Mouse (Mus musculus) liver, embryonic 14.5 days (tissue): ENCODE results near the gene Gm47841. TPM values are rescaled to one million over a fixed set of nuclear protein-coding genes. Genes with fewer than 3 reads are reported as not detected.

ENCODE experiments used
- ATAC-seq: fragments of 200-750 bp; cut with Nextera tagmentation; 2 replicates; pipeline ENCODE4 v1.8.0; 2017; ENCODE audit warnings: moderate number of reproducible peaks, mild to moderate bottlenecking, moderate library complexity; ENCODE audit not compliant: insufficient read depth
- DNase-seq, 3 experiments: peaks; one replicate each; pipeline ENCODE4 v3.0.0-alpha.2; 2012 to 2013; ENCODE audit warnings: low read depth in 3 of 3, low spot score in 3 of 3
- H3K27ac ChIP-seq: fragments of 300-500 bp; sonication (generic); 2 replicates; pipeline ENCODE4 v1.5.1; 2014; ENCODE audit warnings: moderate library complexity, mild to moderate bottlenecking, control low read depth, inconsistent platforms
- H3K27me3 ChIP-seq: fragments of 300-500 bp; sonication (generic); 2 replicates; pipeline ENCODE4 v1.6.1; 2014; ENCODE audit warnings: mild to moderate bottlenecking, low read length, moderate library complexity; ENCODE audit not compliant: control insufficient read depth, insufficient read depth
- H3K36me3 ChIP-seq: fragments of 300-500 bp; sonication (generic); replicated peaks from 2 replicates; pipeline ENCODE4 v1.6.1; 2014; ENCODE audit warnings: low read depth; ENCODE audit not compliant: control insufficient read depth, insufficient read depth
- H3K4me1 ChIP-seq, 2 experiments: fragments of 200-500 bp in 1 of 2; fragments of 300-500 bp in 1 of 2; sonication (generic) in 1 of 2; replicated peaks; 2 replicates each; pipeline ENCODE4 v1.6.1; 2012 to 2014; ENCODE audit warnings: antibody characterized with exemption in 1 of 2, inconsistent platforms in 1 of 2, low read length in 1 of 2; ENCODE audit not compliant: control insufficient read depth in 2 of 2, insufficient read depth in 2 of 2
- H3K4me2 ChIP-seq: fragments of 300-500 bp; sonication (generic); 2 replicates; pipeline ENCODE4 v1.6.1; 2014; ENCODE audit warnings: low read depth, mild to moderate bottlenecking, control low read depth, moderate library complexity
- H3K4me3 ChIP-seq, 2 experiments: fragments of 200-500 bp in 1 of 2; fragments of 300-500 bp in 1 of 2; sonication (generic) in 1 of 2; 2 replicates each; pipeline ENCODE4 v1.5.1; 2012 to 2014; ENCODE audit warnings: low read depth in 2 of 2, low read length in 2 of 2, mild to moderate bottlenecking in 2 of 2, control low read depth in 1 of 2, inconsistent platforms in 1 of 2, moderate library complexity in 1 of 2; ENCODE audit not compliant: insufficient read depth in 1 of 2
- H3K9ac ChIP-seq: fragments of 300-500 bp; sonication (generic); replicated peaks from 2 replicates; pipeline ENCODE4 v1.6.1; 2014; ENCODE audit warnings: mild to moderate bottlenecking, control low read depth, moderate library complexity
- H3K9me3 ChIP-seq: fragments of 300-500 bp; sonication (generic); 2 replicates; pipeline ENCODE4 v1.6.1; 2016; ENCODE audit warnings: low read length, mixed read lengths; ENCODE audit not compliant: control insufficient read depth
- CTCF ChIP-seq: IDR thresholded peaks from 2 replicates; pipeline ENCODE4 v1.5.1; 2016; ENCODE audit warnings: antibody characterized with exemption, low read depth, control low read depth
- EP300 ChIP-seq: IDR thresholded peaks from 2 replicates; pipeline ENCODE4 v1.6.1; 2016; ENCODE audit warnings: antibody characterized with exemption, low read depth
- WGBS: fragments of 180-500 bp; shearing (Covaris S2); extraction: QIAGEN DNeasy Blood & Tissue Kit; methylation state at CpG from one replicate; pipeline ENCODE4 v1.1.7; 2014; ENCODE audit not compliant: insufficient replicate concordance; 5-methylcytosine and 5-hydroxymethylcytosine counted together
- polyA plus RNA-seq, 2 experiments: library from polyadenylated mRNA; depleted of rRNA in 1 of 2; stranded (reverse) in 1 of 2; unstranded in 1 of 2; fragments of >200 nt; fragmentation: Nextera tagmentation in 1 of 2; extraction: Ambion mirVana in 1 of 2; gene quantifications; 2 replicates each; pipeline versions ENCODE4 v1.2.1 to v1.2.3; 2012 to 2014

Gene Gm47841
- polyA plus RNA-seq, 2 experiments: not detected

DNA sequence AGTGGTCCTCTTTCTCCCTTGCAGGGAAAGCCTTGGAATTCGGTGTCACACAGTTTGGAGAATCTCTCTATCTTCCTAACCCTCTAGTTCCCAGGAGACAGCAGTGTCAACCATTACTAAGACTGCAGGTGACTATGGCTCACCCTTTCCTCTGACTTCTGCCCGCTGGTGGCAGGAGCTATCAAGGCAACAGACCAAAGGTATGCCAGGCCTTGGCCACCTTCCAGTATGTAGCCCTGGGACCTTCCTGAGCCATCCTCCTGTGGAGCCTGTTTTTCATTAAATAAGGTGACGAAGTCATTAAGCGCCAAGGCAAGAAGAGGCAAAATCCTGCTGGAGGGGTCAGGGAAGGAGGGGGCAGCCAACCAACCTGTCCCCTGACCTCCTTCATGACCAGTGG is 28.0 kb upstream of the Gm47841 start:
- no peak overlapping the region for H3K27ac ChIP-seq
- peaks cover 38% of the 10 kb centered on the region for H3K27me3 ChIP-seq
- no peak overlapping the region for H3K4me2 ChIP-seq
- peaks cover 0 to 4% of the 10 kb centered on the region in 2 experiments; a peak in 1 of 4 replicates for H3K4me1 ChIP-seq
- TF ChIP-seq EP300 (no peak), CTCF (no peak)
- WGBS: 60% methylated on average over 4 of the region's 4 CpGs
- no peak overlapping the region for H3K4me3 ChIP-seq
- H3K9me3 ChIP-seq: no peaks in the 10 kb centered on the region
- H3K9ac ChIP-seq: no peak overlapping the region
- ATAC-seq: no peak
- no peaks in the 10 kb centered on the region for H3K36me3 ChIP-seq
- DNase-seq: no peak

DNA sequence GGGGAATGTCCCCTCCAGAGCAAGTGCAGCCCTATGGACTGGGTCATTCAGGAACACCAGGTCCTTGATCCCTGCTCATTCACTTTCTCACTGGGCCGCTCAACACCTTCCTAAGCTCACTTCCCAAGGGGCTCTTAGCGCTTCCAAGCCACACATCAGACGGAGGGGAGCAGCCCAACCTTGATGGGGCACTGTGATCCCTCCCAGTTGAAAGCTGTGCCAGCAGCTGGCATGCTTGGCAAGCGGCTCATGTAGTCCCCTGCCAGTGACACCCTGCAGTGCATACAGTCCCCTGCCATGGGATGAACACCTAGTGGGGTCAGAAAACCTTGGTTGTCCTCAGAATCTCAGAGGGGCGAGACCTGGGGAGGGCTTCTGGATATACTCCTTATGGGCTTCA is 26.9 kb upstream of the Gm47841 start:
- Histone ChIP-seq H3K4me1 (peaks cover 0 to 6% of the 10 kb centered on the region in 2 experiments; a peak in 1 of 4 replicates), H3K9me3 (no peaks in the 10 kb centered on the region), H3K4me3 (no peak overlapping the region), H3K4me2 (no peak overlapping the region), H3K27ac (no peak overlapping the region), H3K9ac (no peak overlapping the region), H3K36me3 (no peaks in the 10 kb centered on the region), H3K27me3 (peaks cover 33% of the 10 kb centered on the region)
- WGBS: 53% methylated on average over 5 of the region's 5 CpGs
- DNase-seq (no peak), ATAC-seq (no peak)
- TF ChIP-seq EP300: no peak
- TF ChIP-seq CTCF: no peak

DNA sequence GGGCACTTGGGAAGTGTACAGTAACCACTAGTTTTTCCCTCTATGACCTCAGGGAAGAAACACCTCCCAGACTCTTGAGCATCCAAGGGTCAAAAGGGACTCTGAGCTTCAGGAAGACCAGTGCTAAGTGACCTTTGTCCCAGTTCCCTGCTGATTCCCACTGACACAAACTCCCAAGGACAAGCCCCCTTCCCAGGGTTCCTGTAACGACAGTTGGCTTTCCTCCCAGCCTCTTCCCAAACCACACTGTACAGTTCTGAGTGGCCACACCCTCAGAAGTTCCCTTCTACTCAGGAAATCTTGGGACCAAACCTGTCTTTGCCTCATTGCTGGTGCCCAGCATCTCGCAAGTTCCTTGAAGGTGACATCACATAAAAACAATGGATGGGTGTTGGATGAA is 25.5 kb upstream of the Gm47841 start:
- DNase-seq (no peak), ATAC-seq (no peak)
- WGBS: 26% methylated on average over 2 of the region's 2 CpGs
- no peaks in the 10 kb centered on the region for H3K36me3 ChIP-seq
- no peak overlapping the region for H3K4me2 ChIP-seq
- no peak overlapping the region for H3K4me3 ChIP-seq
- peaks cover 0 to 6% of the 10 kb centered on the region in 2 experiments; a peak in 1 of 4 replicates for H3K4me1 ChIP-seq
- H3K9ac ChIP-seq: no peak overlapping the region
- peaks cover 20% of the 10 kb centered on the region for H3K27me3 ChIP-seq
- no peak overlapping the region for H3K27ac ChIP-seq
- TF ChIP-seq CTCF (no peak), EP300 (no peak)
- H3K9me3 ChIP-seq: no peaks in the 10 kb centered on the region

DNA sequence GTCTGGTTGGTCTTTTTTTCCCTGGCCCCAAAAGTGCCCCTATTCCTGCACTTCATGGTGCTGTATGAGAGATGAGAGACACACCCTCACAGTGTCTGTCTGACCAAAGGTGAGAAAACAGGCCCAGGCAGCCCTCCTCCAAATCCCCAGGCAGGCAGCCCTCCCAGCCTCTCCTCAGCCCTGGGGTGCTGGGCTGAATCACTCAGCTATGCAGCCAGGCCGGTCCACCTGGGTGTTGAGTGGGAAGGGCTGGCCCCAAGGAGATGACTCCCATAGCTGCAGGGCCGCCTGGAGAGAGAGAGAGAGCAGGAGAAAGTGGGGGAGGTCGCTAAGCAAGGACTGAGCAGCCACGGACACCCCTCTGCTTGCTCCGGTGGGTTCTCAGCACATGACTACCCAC is 23.6 kb upstream of the Gm47841 start:
- TF ChIP-seq EP300: no peak
- no peak for TF ChIP-seq CTCF
- no peak overlapping the region for H3K4me2 ChIP-seq
- WGBS: 44% methylated on average over 5 of the region's 5 CpGs
- H3K36me3 ChIP-seq: no peaks in the 10 kb centered on the region
- no peak for DNase-seq
- H3K9me3 ChIP-seq: no peaks in the 10 kb centered on the region
- H3K27me3 ChIP-seq: peaks cover 3% of the 10 kb centered on the region; the same call in 1 of the 2 replicates
- ATAC-seq: no peak
- H3K4me1 ChIP-seq: peaks cover 0 to 6% of the 10 kb centered on the region in 2 experiments; a peak in 1 of 4 replicates
- no peak overlapping the region for H3K27ac ChIP-seq
- H3K9ac ChIP-seq: no peak overlapping the region
- no peak overlapping the region for H3K4me3 ChIP-seq

DNA sequence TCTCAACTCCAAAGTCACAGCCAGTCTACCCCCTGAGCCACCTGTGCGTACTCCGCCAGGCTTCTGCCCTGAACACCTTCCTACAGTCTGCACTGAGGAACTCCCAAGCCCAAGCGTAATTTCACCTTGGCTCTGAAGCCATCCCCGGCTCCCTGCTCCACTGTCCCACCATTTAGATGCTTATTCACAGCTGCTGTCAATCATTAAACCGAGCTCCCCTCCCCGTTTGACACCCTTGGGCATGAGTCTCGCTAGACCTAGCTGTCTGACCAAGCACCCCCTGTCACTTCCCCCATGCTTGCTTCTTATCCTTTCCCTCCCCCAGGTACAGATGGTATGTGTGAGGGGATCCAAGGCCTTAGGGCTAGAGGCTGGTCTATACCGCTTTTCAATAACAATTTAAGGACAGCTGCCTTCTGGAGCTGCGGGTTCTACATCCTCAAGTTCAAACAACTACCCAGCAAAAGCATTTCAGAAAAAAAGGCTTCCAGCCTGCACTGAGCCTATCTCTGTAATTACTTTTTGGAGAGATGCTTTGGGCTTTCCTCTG is 22.5 kb upstream of the Gm47841 start:
- no peak overlapping the region for H3K4me2 ChIP-seq
- H3K4me1 ChIP-seq: peaks cover 0 to 6% of the 10 kb centered on the region in 2 experiments; a peak in 1 of 4 replicates
- no peaks in the 10 kb centered on the region for H3K36me3 ChIP-seq
- no peak overlapping the region for H3K9ac ChIP-seq
- ATAC-seq: no peak
- H3K4me3 ChIP-seq: no peak overlapping the region
- no peaks in the 10 kb centered on the region for H3K27me3 ChIP-seq
- H3K27ac ChIP-seq: no peak overlapping the region
- no peaks in the 10 kb centered on the region for H3K9me3 ChIP-seq
- 41% methylated on average over 9 of the region's 9 CpGs for WGBS
- no peak for DNase-seq
- TF ChIP-seq EP300: no peak
- no peak for TF ChIP-seq CTCF
